Mouse (Mus musculus): ENCODE data around the gene Gm15557. TPM values are rescaled to one million over a fixed set of nuclear protein-coding genes. Genes with fewer than 3 reads are reported as not detected.
A peak's percentile ranks its signal among the peaks of the same experiment; 100 is the strongest.

Gm15557 gene
- polyA plus RNA-seq, 1 experiment from 2014 or later = not detected

DNA sequence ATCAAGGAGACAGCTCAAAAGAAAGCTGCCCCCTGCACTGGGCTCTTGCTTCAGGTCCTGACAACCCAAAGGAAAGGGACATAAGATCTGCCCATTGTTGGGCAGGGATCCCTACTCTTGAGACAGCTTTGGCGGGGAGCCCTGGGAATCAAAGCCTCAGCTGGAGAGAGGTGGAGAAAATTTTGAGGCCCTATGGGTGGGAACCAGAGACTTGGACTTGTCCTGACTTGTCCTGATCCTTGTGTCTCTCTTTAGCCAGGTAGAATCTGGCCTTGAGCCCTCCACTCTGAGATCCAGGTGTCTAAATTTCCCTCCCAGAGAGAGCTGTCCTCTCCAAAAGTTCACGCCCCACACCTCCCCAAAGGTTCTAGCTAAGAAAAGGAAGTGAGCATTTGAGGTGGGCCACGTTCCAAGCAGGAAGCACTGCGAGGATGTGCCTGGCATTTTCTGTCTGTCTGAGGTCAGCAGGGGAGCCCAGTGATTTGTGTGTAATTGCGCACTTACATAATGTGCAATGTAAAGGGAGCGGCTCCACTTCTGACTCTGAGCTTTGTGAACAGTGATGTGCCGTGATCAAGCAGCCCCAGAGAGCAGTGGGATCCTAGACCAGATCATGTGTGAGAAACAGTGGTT is 515 bp upstream of the Gm15557 start:
- Histone ChIP-seq H3K4me3 (no peak overlapping the region), H3K36me3 (no peaks in the 10 kb centered on the region), H3K27me3 (no peaks in the 10 kb centered on the region), H3K4me2 (no peak overlapping the region), H3K4me1 (replicated peaks) (peaks cover 29% of the 10 kb centered on the region), H3K9ac (no peak overlapping the region), H3K9me3 (no peaks in the 10 kb centered on the region), H3K27ac (replicated peaks) (no peak overlapping the region)
- WGBS = 67% methylated on average over 7 of the region's 7 CpGs
- ATAC-seq (ENCODE audit: low read depth) = no peak

DNA sequence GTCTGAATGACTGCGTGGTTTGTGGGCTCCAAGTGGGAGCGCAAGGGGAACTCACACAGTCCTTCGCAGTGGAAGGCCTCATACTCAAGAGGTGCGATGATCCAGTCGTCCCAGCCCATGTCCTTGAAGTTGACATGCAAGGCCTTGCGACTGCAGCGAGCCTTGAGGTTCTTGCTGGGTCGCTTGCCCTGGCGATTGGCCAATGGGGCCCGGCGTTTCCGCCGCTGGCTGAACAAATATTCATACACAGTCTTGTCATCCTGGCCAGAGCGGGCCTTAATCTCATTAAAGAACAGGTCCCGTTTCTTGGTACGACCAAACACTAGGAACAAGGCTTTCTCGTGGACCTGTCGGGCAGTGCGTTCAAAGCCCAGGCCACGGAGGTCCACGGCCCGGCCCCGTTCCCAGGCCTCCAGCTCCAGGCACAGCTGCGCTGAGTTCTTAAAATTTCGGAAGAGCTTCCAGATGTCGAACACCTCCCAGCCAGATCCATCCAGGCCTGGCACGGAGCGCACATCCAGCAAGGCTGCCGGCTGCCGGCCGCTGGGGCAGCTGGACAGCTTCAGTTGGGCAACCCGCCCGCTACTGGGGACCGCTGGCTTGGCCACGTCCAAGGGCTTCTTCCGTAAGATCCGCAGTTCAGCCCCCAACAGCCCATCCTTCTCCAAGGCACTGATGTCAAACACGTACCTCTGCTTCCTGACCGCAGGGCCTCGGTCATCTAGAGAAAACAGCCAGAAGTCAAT is 1.3 kb downstream of the Gm15557 start:
- no peak for ATAC-seq (ENCODE audit: low read depth)
- H3K27me3 ChIP-seq = no peaks in the 10 kb centered on the region
- 92% methylated on average over 40 of the region's 40 CpGs for WGBS
- no peaks in the 10 kb centered on the region for H3K36me3 ChIP-seq
- H3K4me2 ChIP-seq = no peak overlapping the region
- H3K27ac ChIP-seq (replicated peaks) = no peak overlapping the region
- no peak overlapping the region for H3K9ac ChIP-seq
- no peak overlapping the region for H3K4me3 ChIP-seq
- H3K9me3 ChIP-seq = no peaks in the 10 kb centered on the region
- peaks cover 46% of the 10 kb centered on the region for H3K4me1 ChIP-seq (replicated peaks)

DNA sequence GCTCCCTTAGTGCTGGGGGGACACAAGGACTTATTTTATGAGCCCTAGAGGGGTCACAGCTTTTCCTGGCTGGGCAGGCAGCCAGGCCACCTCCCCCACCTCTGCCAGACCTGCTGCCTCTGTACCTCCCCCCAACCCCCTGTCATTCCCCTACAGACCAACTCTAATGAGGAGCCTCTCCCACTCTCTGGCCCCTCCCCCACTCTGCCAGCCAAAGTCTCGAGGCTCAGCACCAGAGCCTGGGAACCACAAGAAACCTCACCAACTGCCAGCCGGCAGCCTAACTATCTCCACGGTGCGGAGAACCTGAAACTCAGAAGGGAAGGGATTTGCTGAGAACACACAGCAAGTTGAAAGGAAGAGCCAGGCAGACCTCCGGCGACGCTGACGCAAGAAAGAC is 2.9 kb downstream of the Gm15557 start:
- H3K27ac ChIP-seq (replicated peaks) = peak overlapping the region; percentile 10; the same call in 1 of the 2 replicates
- no peaks in the 10 kb centered on the region for H3K36me3 ChIP-seq
- peak overlapping the region; percentile 33 for H3K4me2 ChIP-seq
- peak overlapping the region; percentile 6 for H3K9ac ChIP-seq
- no peaks in the 10 kb centered on the region for H3K9me3 ChIP-seq
- H3K27me3 ChIP-seq = no peaks in the 10 kb centered on the region
- WGBS = 8% methylated on average over 8 of the region's 8 CpGs
- peak; percentile 64 for ATAC-seq (ENCODE audit: low read depth)
- peaks cover 57% of the 10 kb centered on the region for H3K4me1 ChIP-seq (replicated peaks)
- peak overlapping the region; percentile 10 for H3K4me3 ChIP-seq

DNA sequence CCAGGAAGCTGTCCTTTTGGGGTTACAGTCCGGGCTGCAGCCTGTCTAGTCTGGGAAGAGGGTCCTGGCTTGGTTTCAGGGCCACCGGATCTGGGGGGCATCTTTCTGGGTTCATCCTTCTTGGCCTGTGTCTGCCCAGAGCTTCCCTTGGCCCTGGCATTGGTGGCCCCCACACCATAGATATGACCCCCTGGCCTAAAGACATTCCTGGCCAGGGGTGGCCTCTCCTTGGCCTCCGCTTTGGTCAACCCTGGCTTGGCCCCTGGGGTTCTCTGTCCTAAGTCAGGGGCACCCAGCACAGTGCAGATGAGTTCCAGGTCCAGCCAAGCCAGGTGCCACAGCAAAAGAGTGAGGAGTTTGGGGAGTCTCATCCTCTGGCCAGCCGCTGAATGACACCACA is 4.2 kb downstream of the Gm15557 start:
- H3K36me3 ChIP-seq = no peaks in the 10 kb centered on the region
- no peaks in the 10 kb centered on the region for H3K27me3 ChIP-seq
- no peak overlapping the region for H3K4me3 ChIP-seq
- H3K9me3 ChIP-seq = no peaks in the 10 kb centered on the region
- peaks cover 66% of the 10 kb centered on the region for H3K4me1 ChIP-seq (replicated peaks)
- 0 out of 2 replicates have a peak overlapping the region, but pooled peaks have one; percentile 14 for H3K4me2 ChIP-seq
- H3K9ac ChIP-seq = peak overlapping the region; percentile 45
- ATAC-seq (ENCODE audit: low read depth) = no peak
- H3K27ac ChIP-seq (replicated peaks) = 0 out of 2 replicates have a peak overlapping the region, but pooled peaks have one; percentile 9
- 86% methylated on average over 4 of the region's 4 CpGs for WGBS

DNA sequence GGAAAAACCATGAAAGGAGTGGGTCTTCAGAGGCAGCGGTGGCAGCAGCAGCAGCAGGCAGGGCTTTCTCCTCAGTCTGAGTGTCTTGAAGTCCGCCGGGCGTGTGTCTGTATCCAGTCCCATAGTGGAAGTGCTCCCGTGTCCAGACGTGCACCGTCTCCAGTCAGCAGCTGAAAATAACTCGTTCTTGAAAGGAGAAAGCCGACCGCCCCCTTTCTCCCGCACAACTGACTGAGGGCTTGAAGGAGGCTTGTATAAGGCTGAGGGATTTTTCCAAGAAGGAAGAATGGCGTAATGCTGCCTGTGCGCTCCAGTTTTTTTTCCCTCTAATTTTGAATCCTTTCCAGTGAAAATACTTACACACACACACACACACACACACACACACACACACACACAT is 4.6 kb downstream of the Gm15557 start, which contains the start of gene Gdf5:
Gene Gdf5 (minus strand): TSS at position 244 of the 400 bp plus-strand sequence.
- peaks cover 69% of the 10 kb centered on the region for H3K4me1 ChIP-seq (replicated peaks)
- no peaks in the 10 kb centered on the region for H3K36me3 ChIP-seq
- H3K4me2 ChIP-seq = peak within 1 kb of the TSS; percentile 33; the same call in 1 of the 2 replicates
- H3K27me3 ChIP-seq = no peaks in the 10 kb centered on the region
- peak within 1 kb of the TSS; percentile 45 for H3K9ac ChIP-seq
- 51% methylated on average over 13 of the region's 13 CpGs for WGBS
- no peak within 1 kb of the TSS for H3K4me3 ChIP-seq
- no peaks in the 10 kb centered on the region for H3K9me3 ChIP-seq
- 0 out of 2 replicates have a peak within 1 kb of the TSS, but pooled peaks have one; percentile 9 for H3K27ac ChIP-seq (replicated peaks)
- ATAC-seq (ENCODE audit: low read depth) = no peak

DNA sequence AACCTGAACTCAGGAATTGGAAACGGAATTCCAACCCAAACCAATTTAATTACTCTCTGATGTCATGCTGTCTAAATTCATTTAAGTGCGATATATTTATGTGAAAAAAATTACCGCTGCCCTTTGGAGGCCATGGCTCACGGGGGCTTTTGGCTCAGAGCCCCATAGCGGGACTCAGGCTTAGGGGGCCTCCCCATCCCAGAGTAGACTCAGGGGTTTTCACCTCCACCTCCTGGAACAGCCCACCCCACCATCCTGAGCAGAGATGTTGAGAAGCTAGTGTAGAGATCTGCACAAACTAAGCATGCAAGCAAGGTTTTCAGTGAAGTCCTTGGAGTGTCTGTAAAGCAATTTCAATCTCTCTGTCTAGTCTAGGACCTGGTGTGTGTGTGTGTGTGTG is 5.1 kb downstream of the Gm15557 start:
- Histone ChIP-seq H3K4me2 (no peak overlapping the region), H3K4me3 (no peak overlapping the region), H3K4me1 (replicated peaks) (peaks cover 67% of the 10 kb centered on the region), H3K27ac (replicated peaks) (no peak overlapping the region), H3K9ac (no peak overlapping the region), H3K9me3 (no peaks in the 10 kb centered on the region), H3K27me3 (no peaks in the 10 kb centered on the region), H3K36me3 (no peaks in the 10 kb centered on the region)
- WGBS = 51% methylated on average over 5 of the region's 5 CpGs
- ATAC-seq (ENCODE audit: low read depth) = no peak

DNA sequence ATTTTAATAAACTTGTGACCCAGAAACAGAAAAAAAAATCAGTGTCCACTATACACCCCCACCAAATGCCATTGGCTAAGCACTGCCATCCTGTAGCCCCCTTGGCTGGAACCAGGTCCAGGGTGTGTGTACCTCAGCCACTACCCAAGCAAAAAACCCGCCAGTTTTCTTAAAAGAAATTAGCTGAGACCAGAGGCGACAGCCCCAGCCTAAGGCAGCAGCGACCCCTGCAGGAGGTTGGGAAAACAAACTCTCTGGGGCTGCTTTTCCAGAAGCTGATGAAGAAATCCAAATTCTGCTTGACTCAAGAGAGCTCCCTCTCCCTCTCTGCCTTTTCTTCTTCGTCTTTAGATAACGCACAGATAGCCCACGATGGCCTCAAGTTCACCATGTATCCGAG is 5.5 kb downstream of the Gm15557 start:
- whole genome bisulfite sequencing = 4% methylated on average over 7 of the region's 7 CpGs
- H3K9me3 ChIP-seq = no peaks in the 10 kb centered on the region
- H3K27me3 ChIP-seq = no peaks in the 10 kb centered on the region
- no peak overlapping the region for H3K27ac ChIP-seq (replicated peaks)
- ATAC-seq (ENCODE audit: low read depth) = no peak
- H3K4me3 ChIP-seq = no peak overlapping the region
- peaks cover 65% of the 10 kb centered on the region for H3K4me1 ChIP-seq (replicated peaks)
- no peak overlapping the region for H3K9ac ChIP-seq
- H3K36me3 ChIP-seq = no peaks in the 10 kb centered on the region
- H3K4me2 ChIP-seq = no peak overlapping the region

DNA sequence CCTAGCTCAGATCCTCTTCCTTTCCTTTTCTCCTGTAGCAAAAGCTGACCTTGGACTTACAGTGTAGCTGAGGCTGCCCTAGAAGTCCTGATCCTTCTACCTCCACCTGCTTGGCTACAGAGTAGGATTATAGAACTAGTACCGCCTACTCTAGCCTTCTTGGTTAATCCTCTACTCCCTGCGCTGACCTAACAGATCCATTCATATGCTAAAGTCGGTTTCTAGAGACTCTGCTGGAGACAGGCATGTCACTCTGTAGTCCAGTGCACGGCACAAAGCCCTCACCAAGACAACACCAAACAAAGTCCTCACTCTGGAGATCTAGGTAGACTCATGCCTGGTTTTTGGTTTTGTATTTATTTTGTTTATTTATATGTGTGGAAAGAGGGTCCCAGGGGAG is 6.0 kb downstream of the Gm15557 start:
- Histone ChIP-seq H3K4me1 (replicated peaks) (peaks cover 65% of the 10 kb centered on the region), H3K4me2 (no peak overlapping the region), H3K9ac (no peak overlapping the region), H3K27ac (replicated peaks) (no peak overlapping the region), H3K36me3 (no peaks in the 10 kb centered on the region), H3K9me3 (no peaks in the 10 kb centered on the region), H3K4me3 (no peak overlapping the region), H3K27me3 (no peaks in the 10 kb centered on the region)
- ATAC-seq (ENCODE audit: low read depth) = no peak
- 16% methylated on average over 4 of the region's 4 CpGs for WGBS

DNA sequence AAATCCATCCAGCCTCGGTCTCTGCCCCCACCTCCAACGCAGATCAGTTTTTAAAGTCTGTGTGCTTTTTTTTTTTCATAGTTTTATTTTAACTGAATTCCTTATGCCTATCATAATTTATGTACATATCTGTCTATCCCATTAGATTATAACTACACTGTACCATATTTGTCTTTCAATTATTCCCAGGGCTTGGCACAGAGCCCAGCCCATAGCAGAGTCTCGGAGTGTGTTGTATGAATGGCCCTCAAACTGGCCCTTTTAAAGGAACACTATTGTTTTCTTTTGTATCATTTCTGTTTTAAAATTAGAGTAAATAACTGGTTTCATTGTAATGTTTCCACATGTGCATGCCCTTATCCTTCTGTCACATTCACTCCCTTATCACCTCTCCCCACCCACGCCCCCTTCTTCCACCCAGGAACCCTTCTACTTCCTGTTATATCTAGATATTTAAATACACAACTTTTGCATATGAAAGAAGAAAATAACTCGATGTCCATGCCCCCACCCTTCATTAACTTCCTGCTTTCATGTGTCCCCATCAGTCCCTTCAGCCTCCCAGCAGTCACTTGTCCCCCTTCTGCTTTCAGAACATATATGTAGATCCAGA is 7.0 kb downstream of the Gm15557 start:
- Histone ChIP-seq H3K4me1 (replicated peaks) (peaks cover 65% of the 10 kb centered on the region), H3K4me2 (no peak overlapping the region), H3K9me3 (no peaks in the 10 kb centered on the region), H3K27me3 (no peaks in the 10 kb centered on the region), H3K9ac (no peak overlapping the region), H3K4me3 (no peak overlapping the region), H3K27ac (replicated peaks) (no peak overlapping the region), H3K36me3 (no peaks in the 10 kb centered on the region)
- WGBS = 66% methylated on average over 5 of the region's 5 CpGs
- ATAC-seq (ENCODE audit: low read depth) = no peak

DNA sequence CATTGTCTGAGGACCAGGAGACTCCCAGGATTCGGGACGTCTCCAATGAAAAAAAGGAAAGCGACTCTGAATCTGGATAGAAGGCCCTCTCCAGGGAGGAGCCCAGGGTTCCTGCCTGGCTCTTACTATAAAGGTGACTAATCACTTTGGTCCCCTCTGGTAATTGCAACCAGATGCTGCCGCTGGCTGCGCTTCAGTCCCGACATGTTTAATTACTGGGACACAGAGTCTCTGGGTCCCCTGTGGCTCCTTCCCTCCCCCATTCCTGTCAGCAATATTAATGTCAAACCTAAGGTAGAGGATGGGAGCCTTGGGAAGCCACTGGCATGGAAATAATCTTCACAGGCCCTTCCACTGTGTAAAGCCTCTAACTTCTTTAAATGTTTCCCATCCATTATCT is 8.8 kb downstream of the Gm15557 start:
- Histone ChIP-seq H3K9ac (no peak overlapping the region), H3K36me3 (no peaks in the 10 kb centered on the region), H3K27me3 (peaks cover 6% of the 10 kb centered on the region), H3K4me3 (no peak overlapping the region), H3K4me2 (no peak overlapping the region), H3K4me1 (replicated peaks) (peaks cover 50% of the 10 kb centered on the region), H3K9me3 (no peaks in the 10 kb centered on the region), H3K27ac (replicated peaks) (peak overlapping the region; percentile 39)
- peak; percentile 57 for ATAC-seq (ENCODE audit: low read depth)
- 6% methylated on average over 6 of the region's 6 CpGs for WGBS

DNA sequence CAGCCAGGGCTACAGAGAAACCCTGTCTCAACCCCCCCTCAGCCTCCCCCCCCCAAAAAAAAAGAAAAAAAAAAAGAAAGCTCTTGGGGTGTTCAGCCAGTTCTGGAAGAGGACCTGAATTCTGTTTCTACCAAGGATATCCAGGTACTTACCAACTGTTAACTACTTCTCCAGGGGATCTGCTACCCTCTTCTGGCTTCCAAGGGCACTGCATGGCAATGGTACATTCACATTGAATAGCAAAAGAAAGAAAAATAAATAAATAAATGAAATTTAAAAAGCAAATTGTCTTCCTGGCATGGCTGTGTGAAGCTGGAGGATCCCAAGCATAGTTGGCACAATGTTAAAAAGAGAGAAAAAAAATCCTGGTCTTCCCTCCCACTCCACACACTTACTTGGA is 11.5 kb downstream of the Gm15557 start:
- H3K4me2 ChIP-seq = no peak overlapping the region
- H3K4me3 ChIP-seq = no peak overlapping the region
- peaks cover 27% of the 10 kb centered on the region for H3K4me1 ChIP-seq (replicated peaks)
- H3K27ac ChIP-seq (replicated peaks) = no peak overlapping the region
- no peaks in the 10 kb centered on the region for H3K36me3 ChIP-seq
- no peak for ATAC-seq (ENCODE audit: low read depth)
- no peaks in the 10 kb centered on the region for H3K9me3 ChIP-seq
- no peak overlapping the region for H3K9ac ChIP-seq
- peaks cover 6% of the 10 kb centered on the region for H3K27me3 ChIP-seq

Measured in neural tube, embryonic 13.5 days (tissue).